Mouse (Mus musculus) limb, embryonic 14.5 days (tissue): Measurements from ENCODE around the gene Rcn1. TPM values are rescaled to one million over a fixed set of nuclear protein-coding genes. Genes with fewer than 3 reads are reported as not detected.

Source experiments
- ATAC-seq: fragments of 200-750 bp; cut with Nextera tagmentation; 2 replicates; pipeline ENCODE4 v1.8.0; 2017; ENCODE audit warnings: low read depth, moderate number of reproducible peaks, moderate TSS enrichment; ENCODE audit not compliant: low FRiP score
- DNase-seq: peaks from one replicate; pipeline ENCODE4 v3.0.0-alpha.2; 2015; ENCODE audit warnings: low spot score
- H3K27ac ChIP-seq: fragments of 300-500 bp; sonication (generic); replicated peaks from 2 replicates; pipeline ENCODE4 v1.5.1; 2014; ENCODE audit warnings: low read depth, mild to moderate bottlenecking, low read length, moderate library complexity, mixed read lengths
- H3K27me3 ChIP-seq: fragments of 300-500 bp; sonication (generic); 2 replicates; pipeline ENCODE4 v1.6.1; 2014; ENCODE audit warnings: low read length, mixed read lengths; ENCODE audit not compliant: control insufficient read depth, insufficient read depth
- H3K36me3 ChIP-seq: fragments of 300-500 bp; sonication (generic); 2 replicates; pipeline ENCODE4 v1.6.1; 2014; ENCODE audit warnings: mild to moderate bottlenecking, low read length, moderate library complexity, mixed read lengths; ENCODE audit not compliant: control insufficient read depth, insufficient read depth
- H3K4me1 ChIP-seq: fragments of 300-500 bp; sonication (generic); 2 replicates; pipeline ENCODE4 v1.6.1; 2014; ENCODE audit warnings: antibody characterized with exemption, low read length, mixed read lengths; ENCODE audit not compliant: control insufficient read depth, insufficient read depth
- H3K4me2 ChIP-seq: fragments of 300-500 bp; sonication (generic); replicated peaks from 2 replicates; pipeline ENCODE4 v1.6.1; 2014; ENCODE audit warnings: low read depth, mild to moderate bottlenecking, low read length, moderate library complexity; ENCODE audit not compliant: severe bottlenecking
- H3K4me3 ChIP-seq: fragments of 300-500 bp; sonication (generic); replicated peaks from 2 replicates; pipeline ENCODE4 v1.5.1; 2014; ENCODE audit warnings: low read length
- H3K9ac ChIP-seq: fragments of 300-500 bp; sonication (generic); 2 replicates; pipeline ENCODE4 v1.6.1; 2014; ENCODE audit warnings: mild to moderate bottlenecking, low read depth, low read length, moderate library complexity; ENCODE audit not compliant: severe bottlenecking
- H3K9me3 ChIP-seq: fragments of 300-500 bp; sonication (generic); 2 replicates; pipeline ENCODE4 v1.6.1; 2016; ENCODE audit warnings: low read length; ENCODE audit not compliant: control insufficient read depth
- POLR2A ChIP-seq: fragments of 200-500 bp; IDR thresholded peaks from 2 replicates; pipeline ENCODE4 v1.8.0; 2012; ENCODE audit warnings: inconsistent platforms, mild to moderate bottlenecking, moderate library complexity, borderline replicate concordance; ENCODE audit not compliant: insufficient read depth, insufficient read length; ENCODE audit errors: extremely low read depth
- WGBS: fragments of 180-500 bp; shearing (Covaris S2); extraction: QIAGEN DNeasy Blood & Tissue Kit; methylation state at CpG from one replicate; pipeline ENCODE4 v1.1.7; 2014; 5-methylcytosine and 5-hydroxymethylcytosine counted together
- polyA plus RNA-seq, 2 experiments: library from polyadenylated mRNA; depleted of rRNA in 1 of 2; stranded (reverse) in 1 of 2; unstranded in 1 of 2; fragments of >200 nt; fragmentation: Nextera tagmentation in 1 of 2; extraction: Ambion mirVana in 1 of 2; gene quantifications; 2 replicates each; pipeline versions ENCODE4 v1.2.1 to v1.2.3; 2012 to 2014

Rcn1 gene
- polyA plus RNA-seq, 2 experiments, result 185 to 259 TPM

GRCm38 (mm10) chr2:105402180-105402579 lies 3.1 kb upstream of the Rcn1 start:
- no peak for TF ChIP-seq POLR2A
- H3K27me3 ChIP-seq, result no peaks in the 10 kb centered on the region
- H3K9ac ChIP-seq, result no peak overlapping the region
- 85% methylated on average over 2 of the region's 2 CpGs for WGBS
- H3K4me3 ChIP-seq, result no peak overlapping the region
- H3K4me2 ChIP-seq, result no peak overlapping the region
- ATAC-seq (no peak), DNase-seq (no peak)
- no peaks in the 10 kb centered on the region for H3K36me3 ChIP-seq
- no peaks in the 10 kb centered on the region for H3K9me3 ChIP-seq
- H3K4me1 ChIP-seq, result peaks cover 10% of the 10 kb centered on the region
- no peak overlapping the region for H3K27ac ChIP-seq

GRCm38 (mm10) chr2:105400558-105400957 lies 1.4 kb upstream of the Rcn1 start:
- no peaks in the 10 kb centered on the region for H3K9me3 ChIP-seq
- no peak for TF ChIP-seq POLR2A
- H3K27ac ChIP-seq, result no peak overlapping the region
- WGBS, result 84% methylated on average over 4 of the region's 4 CpGs
- DNase-seq, result no peak
- no peaks in the 10 kb centered on the region for H3K27me3 ChIP-seq
- no peaks in the 10 kb centered on the region; the same call in 1 of the 2 replicates for H3K36me3 ChIP-seq
- no peak overlapping the region for H3K4me3 ChIP-seq
- no peak overlapping the region for H3K4me2 ChIP-seq
- ATAC-seq, result no peak
- H3K9ac ChIP-seq, result no peak overlapping the region
- peaks cover 17% of the 10 kb centered on the region for H3K4me1 ChIP-seq

- peaks cover 17% of the 10 kb centered on the region for H3K4me1 ChIP-seq
- no peaks in the 10 kb centered on the region for H3K27me3 ChIP-seq
- DNase-seq (peak; percentile 54), ATAC-seq (peak; percentile 31)
- H3K4me3 ChIP-seq, result peak overlapping the region; percentile 90
- peak overlapping the region; percentile 87 for H3K9ac ChIP-seq
- peak overlapping the region; percentile 98 for H3K27ac ChIP-seq
- peaks cover 11% of the 10 kb centered on the region for H3K36me3 ChIP-seq
- H3K9me3 ChIP-seq, result no peaks in the 10 kb centered on the region
- 0 out of 2 replicates have a peak, but pooled peaks have one; percentile 20 for TF ChIP-seq POLR2A
- under 1% methylated on average over 31 of the region's 31 CpGs for WGBS
- peak overlapping the region; percentile 90 for H3K4me2 ChIP-seq
These were observed 459 bp downstream of the Rcn1 start for GRCm38 (mm10) chr2:105398636-105399084.

- Histone ChIP-seq H3K27ac (peak overlapping the region; percentile 98; the same call in 1 of the 2 replicates), H3K9ac (peak overlapping the region; percentile 87), H3K4me1 (peaks cover 17% of the 10 kb centered on the region), H3K4me3 (peak overlapping the region; percentile 90), H3K36me3 (peaks cover 22% of the 10 kb centered on the region), H3K27me3 (no peaks in the 10 kb centered on the region), H3K4me2 (peak overlapping the region; percentile 90), H3K9me3 (no peaks in the 10 kb centered on the region)
- TF ChIP-seq POLR2A, result no peak
- WGBS, result 36% methylated on average over 5 of the region's 5 CpGs
- no peak for DNase-seq
- ATAC-seq, result no peak
These were observed 1.5 kb downstream of the Rcn1 start for GRCm38 (mm10) chr2:105397446-105398211.

GRCm38 (mm10) chr2:105396066-105396465 lies 3.1 kb downstream of the Rcn1 start:
- ATAC-seq (no peak), DNase-seq (no peak)
- Histone ChIP-seq H3K27ac (no peak overlapping the region), H3K27me3 (no peaks in the 10 kb centered on the region), H3K4me2 (no peak overlapping the region), H3K9me3 (no peaks in the 10 kb centered on the region), H3K36me3 (peaks cover 37% of the 10 kb centered on the region), H3K9ac (no peak overlapping the region), H3K4me3 (no peak overlapping the region), H3K4me1 (peaks cover 17% of the 10 kb centered on the region)
- TF ChIP-seq POLR2A, result no peak
- WGBS, result 96% methylated on average over 9 of the region's 9 CpGs
